Mouse (Mus musculus) olfactory bulb, adult 2 months (tissue): ENCODE data around the gene Syngr2.

Experiments used
- CTCF ChIP-seq: fragments of 200-500 bp; IDR thresholded peaks from 2 replicates; pipeline ENCODE4 v1.5.1; 2012; ENCODE audit warnings: low read depth, mild to moderate bottlenecking, low read length, moderate library complexity; ENCODE audit not compliant: insufficient read depth
- POLR2A ChIP-seq: fragments of 200-500 bp; IDR thresholded peaks from 2 replicates; pipeline ENCODE4 v1.6.1; 2012; ENCODE audit warnings: mild to moderate bottlenecking, low read depth, low read length, moderate library complexity; ENCODE audit not compliant: insufficient read depth

DNA sequence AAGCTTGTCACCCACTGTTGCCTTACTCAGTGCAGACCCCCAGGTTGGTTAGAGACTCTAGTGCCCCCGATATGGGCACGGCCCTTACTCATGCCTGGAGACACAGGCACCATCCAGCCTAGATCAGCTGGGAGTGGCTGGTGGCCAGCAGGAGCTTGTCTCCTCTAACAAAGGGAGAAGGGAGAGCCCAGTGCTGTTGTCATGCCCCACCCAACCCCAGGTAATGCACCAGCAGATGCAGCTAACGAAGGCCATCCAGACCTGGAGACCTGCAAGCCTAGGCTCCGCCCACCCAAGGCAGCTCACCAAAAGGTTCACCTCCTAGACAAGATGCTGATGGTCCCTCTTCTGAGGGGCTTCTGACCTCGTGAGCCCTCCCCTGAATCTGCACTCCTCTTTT is 44.1 kb upstream of the Syngr2 start:
- no peak for TF ChIP-seq POLR2A
- no peak for TF ChIP-seq CTCF
